Mouse (Mus musculus) spleen, adult 2 months (tissue): ENCODE results near the gene Zfp853.

Experiments
- CTCF ChIP-seq: fragments of 200-500 bp; IDR thresholded peaks from 2 replicates; pipeline ENCODE4 v1.5.1; 2011; ENCODE audit warnings: mild to moderate bottlenecking, inconsistent platforms; ENCODE audit not compliant: insufficient read depth, insufficient read length, insufficient replicate concordance; ENCODE audit errors: extremely low read depth
- POLR2A ChIP-seq: fragments of 200-500 bp; IDR thresholded peaks from 2 replicates; pipeline ENCODE4 v1.6.1; 2011; ENCODE audit warnings: low read depth, low read length, inconsistent platforms

DNA sequence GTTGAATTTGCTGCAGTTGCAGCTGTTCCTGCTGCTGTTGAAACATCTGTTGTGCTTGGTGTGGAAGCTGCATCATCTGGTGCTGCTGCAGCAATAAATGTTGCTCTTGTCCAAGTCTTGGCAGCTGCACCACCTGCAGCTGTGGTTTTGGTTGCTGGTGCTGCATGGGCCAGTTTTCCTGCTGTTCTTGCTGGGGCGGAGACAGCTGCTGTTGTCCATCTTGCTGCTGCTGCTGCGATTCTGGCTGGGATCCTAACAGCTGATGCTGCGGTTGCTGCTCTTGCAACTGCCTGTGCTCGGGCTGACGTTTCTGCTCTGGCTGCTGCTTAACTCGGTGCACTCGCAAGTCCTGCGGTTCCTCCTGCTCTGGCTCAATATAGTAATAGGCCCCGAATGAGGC lies 4.1 kb downstream of the Zfp853 start:
- TF ChIP-seq CTCF (no peak), POLR2A (no peak)
